Mouse (Mus musculus) cerebellum, adult 11-12 months (tissue): ENCODE measurements around the gene Dnal1.
"Not testable (repeated sequence)": the region's sequence is repeated elsewhere in the genome, so short reads cannot be mapped to it uniquely, and the experiment has no call there.

Experiments
- DNase-seq: peaks from one replicate; pipeline ENCODE4 v3.0.0; 2022

Gene Dnal1

DNA sequence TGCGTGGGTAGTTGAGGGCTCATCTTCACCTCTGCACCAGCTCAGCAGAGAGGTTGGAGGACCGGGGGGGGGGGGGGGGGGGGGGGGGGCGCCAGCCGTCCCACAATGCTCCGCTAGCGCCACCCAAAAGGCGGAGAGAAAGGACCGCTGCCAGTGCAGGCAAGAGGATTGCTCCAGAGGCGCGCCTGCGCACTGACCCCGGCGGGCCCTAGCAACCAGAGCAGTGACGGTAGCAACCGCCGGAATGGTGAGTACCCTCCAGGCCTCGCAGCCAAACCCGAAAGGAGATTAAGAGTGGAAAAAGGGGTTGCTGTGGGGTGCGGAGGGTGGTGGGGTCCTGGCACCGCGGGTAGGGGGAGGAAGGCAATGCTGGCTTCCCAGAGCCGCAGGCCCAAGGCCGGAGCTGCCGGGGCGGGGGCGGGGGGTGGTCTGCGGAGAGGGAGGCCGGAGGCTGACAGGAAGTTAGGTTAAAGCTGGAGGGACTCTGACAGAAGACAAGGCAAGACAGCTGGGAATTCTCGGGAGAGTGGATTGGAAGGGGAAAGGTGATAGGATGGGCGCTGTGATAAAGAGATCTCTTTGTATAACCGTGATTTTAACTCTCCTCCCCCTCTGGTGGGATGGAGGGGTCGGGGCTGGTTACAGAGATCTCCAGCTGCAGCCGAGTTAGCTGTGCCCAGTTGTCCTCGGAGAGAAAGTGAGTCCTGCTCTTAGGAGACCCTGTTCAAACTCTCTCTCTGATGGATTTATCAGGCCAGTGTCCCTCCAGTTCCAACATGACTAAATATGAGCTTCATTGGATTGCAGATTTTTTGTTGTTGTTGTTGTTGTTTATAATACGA is at the start of gene Dnal1:
Gene Dnal1 (plus strand): TSS at position 214 of the 842 bp plus-strand sequence.
- DNase-seq: peak; percentile 87

DNA sequence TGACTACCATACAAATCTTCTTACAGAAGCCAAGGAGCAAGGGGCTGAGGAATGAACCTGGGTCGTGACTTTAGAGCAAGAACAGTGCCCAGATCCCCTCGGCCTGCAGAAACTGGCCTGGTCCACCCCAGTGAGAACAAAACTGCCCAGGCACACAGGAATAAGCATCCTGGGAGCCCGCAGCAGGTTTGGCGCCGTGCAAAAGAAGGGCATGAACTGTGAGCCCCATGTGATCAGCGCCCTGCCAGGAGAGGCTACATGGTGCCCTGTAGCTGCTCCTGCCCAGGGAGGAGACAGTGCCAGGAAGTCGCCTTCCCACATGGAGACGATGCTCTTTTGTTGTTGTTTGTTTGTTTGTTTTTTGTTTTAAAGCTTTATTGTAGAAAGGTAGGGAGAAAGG is 49.5 kb upstream of the Dnal1 start:
- no peak for DNase-seq

DNA sequence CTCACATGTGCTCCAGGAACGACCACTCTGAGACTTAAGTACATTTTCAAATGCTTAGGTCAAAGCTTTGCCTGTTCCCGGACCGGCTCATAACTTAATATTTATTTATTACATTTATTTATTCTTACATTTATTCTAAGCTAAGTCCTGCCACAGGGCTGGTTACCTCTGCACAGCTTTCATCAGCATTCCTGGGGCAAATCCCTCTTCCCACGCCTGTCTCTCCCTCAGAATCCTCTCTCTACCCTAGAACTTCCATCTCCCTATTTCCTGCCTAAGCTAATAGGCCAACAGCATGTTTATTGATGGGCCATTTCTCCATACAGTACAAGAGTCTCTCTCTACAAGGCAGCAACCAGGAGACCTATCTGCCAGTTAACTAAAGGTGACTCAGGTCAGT is 46.4 kb upstream of the Dnal1 start:
- no peak for DNase-seq

DNA sequence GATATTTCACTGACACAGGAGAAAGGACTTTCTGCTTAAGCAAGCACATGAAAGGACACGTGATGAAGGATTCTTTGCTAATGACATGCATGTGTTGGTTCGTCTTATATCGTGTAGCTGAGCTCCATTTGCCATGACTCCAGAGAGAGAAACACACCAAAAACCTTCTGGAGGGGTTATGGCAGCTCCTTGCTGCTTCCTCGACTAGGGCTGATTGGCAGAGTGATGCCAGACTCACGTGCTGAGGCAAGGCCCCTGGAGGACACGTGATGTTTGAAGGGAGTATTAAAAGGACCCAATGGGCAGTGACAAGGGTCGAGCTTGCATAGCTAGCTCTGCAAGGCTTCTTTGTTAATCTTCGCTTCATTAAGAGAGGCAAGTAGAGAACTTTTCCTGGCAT is 45.9 kb upstream of the Dnal1 start:
- DNase-seq: no peak

DNA sequence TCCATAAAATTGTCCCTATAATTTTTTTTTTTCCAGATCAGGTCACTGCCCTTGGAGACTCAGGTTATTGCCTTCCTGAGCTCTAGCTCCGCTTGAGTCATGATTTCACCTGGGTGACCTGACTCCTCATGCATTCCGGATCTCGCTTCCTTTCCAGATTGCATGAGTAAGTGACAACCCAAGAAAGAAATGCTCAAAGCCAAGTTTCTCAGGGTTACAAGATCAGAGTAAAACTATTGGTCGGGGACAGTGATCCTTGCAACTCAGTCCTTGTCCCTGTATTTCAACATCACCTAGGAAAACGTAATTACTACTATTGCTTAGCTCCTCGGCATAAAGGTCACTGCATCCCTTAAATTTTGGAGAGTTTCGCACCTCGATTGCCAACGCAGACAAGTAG is 45.2 kb upstream of the Dnal1 start, which contains the start of gene Acot5:
Gene Acot5 (plus strand): TSS at position 340 of the 400 bp plus-strand sequence.
- no peak for DNase-seq

DNA sequence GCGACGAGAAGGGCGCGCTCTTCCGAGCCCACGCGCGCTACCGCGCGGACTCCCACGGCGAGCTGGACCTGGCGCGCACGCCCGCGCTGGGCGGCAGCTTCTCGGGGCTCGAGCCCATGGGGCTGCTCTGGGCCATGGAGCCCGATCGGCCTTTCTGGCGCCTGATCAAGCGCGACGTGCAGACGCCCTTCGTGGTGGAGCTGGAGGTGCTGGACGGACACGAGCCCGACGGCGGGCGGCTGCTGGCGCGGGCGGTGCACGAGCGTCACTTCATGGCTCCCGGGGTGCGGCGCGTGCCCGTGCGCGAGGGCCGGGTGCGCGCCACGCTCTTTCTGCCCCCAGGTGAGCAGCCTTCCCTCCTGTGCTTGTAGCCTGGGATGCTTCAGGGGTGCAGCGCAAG is 44.6 kb upstream of the Dnal1 start:
- DNase-seq: peak; percentile 43

DNA sequence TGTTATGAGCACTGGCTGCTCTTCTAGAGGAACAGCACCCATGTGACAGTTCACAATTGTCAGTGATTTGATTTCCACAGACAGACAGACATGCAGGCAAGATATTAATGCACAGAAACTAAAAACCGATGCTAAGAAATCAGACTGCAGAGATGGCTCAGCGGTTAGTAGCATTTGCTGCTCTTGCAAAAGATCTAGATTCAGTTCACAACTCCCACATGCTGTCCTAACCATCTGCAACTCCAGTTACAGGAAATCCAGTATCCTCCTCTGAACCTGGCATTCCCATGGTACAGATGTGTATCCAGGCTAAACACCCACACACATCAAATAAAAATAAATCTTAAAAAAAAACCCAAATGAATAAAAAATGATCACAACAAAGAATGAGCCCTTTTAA is 42.5 kb upstream of the Dnal1 start:
- DNase-seq: no peak

DNA sequence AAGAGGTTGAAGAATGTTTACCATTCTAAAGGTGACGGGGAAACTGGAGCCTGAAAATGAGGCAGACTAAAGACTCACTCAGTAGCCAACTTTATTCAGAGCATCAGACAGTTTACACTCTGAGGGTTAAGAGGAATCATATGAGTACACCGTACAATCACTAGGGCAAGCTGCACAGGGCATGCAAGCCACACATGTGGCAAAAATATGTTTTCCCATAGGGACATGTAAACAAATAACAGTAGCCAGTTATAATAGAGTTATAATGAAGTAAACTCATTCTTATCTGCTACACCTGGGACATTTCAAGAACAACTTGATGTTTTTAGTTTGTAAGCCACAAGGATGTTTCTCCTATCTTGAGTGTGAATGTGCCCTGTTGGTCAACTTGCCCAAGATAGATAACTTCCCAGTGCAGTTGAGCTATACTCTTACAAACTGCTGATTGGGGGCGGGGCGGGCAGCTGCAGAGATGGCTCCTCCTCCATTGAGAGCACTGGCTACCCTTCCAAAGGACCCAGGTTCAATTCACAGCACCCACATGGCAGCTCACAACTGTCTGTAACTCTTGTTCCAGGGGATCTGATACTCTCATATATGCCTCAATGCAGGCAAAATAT is 36.7 kb upstream of the Dnal1 start:
- no peak for DNase-seq

DNA sequence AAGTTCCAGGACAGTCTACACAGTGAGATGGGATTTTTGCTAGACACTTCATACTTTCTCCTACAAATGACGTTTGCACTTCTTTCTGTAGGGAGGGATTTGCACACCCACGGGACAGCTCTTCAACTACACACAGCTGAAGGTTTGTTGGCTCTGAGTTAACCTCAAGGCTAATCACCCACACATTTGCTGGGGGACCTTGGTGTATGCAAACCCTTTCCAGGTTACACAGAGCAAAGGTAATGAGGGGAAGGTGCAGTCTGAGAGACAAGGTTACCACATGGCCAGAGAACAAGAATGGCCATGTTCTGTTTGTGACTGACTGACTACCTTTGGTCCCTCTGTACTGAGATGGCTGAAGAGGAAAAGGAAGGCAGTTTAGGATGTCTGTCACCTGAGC is 30.3 kb upstream of the Dnal1 start:
- DNase-seq: no peak

DNA sequence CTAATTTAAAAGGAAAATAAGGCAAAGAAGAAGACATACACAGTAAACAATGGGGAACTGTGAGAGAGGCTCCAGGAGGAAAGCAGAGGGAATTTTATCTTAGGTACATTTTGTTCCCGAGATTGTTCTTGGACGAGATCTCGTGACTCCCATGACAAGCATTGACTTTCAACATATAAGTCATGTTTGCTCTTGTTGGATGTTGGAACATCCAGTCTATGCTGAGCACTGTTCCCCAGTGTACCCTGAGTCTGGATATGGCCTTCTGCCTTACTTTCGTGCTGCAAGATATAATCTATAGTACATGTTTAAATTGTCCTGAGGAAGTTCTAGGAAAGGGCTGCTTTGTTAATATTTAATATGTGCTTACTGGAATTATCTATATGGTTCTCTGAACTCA is 29.6 kb upstream of the Dnal1 start:
- DNase-seq: no peak

DNA sequence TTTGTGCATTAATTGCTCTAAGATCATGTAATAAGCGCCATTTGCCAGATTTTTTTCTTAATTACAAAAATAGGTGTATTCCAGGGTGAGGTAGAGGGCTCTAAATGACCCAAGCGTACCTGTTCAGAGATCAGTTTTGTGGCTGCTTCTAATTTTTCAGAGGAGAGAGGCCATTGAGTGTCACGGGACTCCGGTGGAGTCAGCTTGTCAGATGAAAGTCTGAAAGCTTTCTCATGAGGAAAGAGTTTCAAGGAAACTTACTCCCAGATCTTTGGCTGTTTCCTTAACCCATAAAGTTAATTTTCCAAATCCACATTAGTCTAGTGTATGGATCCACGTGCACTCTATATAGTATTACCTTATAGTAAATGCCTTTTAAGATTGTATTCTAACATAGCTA is 19.5 kb upstream of the Dnal1 start:
- DNase-seq: not testable (repeated sequence)

DNA sequence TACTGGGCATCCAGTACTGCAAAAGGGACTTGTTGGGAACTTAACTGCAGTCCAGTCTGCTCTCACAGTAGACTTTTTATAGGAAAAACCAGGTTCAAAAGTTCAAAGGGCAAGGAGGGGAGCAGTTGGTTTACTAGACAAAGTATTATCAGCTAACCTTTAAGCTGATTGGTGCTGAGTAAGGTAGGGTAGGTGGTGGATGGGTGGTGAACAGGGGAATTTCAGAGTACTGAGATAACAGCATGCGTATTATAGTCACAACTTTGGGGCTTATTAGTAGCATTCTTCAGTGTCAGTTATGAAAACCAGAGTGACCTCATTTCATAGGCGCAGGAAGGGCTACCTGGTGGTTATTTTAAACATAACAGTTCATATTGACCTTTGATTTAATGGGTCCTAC is 14.6 kb upstream of the Dnal1 start:
- DNase-seq: no peak

DNA sequence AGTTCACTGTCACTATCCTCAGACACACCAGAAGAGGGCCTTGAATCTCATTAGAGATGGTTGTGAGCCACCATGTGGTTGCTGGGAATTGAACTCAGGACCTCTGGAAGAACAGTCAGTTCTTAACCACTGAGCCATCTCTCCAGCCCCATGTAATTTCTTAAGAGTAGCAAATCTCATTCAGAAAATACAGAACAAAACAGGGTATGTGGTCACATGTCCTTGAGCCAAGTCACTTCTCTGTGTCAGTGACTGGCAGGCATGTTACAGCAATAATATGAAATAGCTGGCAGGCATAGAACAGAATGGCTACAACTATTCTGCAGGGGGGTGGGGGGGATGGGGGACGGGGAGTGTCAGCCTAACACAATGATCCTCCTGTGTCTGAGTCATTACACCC is 14.1 kb upstream of the Dnal1 start:
- DNase-seq: no peak

DNA sequence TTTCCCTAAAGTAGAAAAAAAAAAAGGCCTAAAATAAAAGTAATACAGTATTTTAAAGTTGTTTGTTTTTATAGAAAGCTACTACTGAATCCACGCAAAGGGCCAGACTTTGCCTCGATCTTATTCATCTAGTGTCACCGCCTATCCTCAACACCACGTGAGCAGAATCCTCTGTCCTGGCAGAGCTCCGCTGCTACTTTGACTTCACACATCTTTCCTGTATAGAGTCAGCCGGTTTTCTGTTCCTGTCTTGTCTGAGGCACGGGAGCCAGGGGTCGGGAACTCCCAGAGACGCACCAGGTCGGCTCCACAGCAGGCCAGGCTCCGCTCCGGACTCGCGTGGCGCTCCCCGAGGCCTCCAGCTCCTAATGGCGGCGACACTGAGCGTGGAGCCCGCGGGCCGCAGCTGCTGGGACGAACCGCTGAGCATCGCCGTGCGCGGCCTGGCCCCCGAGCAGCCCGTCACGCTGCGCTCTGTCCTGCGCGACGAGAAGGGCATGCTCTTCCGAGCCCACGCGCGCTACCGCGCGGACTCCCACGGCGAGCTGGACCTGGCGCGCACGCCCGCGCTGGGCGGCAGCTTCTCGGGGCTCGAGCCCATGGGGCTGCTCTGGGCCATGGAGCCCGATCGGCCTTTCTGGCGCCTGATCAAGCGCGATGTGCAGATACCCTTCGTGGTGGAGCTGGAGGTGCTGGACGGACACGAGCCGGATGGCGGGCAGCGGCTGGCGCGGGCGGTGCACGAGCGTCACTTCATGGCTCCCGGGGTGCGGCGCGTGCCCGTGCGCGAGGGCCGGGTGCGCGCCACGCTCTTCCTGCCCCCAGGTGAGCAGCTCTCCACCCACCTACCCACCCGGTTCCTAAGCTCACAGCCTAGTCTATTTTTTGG is 13.3 kb upstream of the Dnal1 start, which contains the start of gene Acot6:
Gene Acot6 (plus strand): TSS at position 51 of the 889 bp plus-strand sequence.
- DNase-seq: peak; percentile 53

DNA sequence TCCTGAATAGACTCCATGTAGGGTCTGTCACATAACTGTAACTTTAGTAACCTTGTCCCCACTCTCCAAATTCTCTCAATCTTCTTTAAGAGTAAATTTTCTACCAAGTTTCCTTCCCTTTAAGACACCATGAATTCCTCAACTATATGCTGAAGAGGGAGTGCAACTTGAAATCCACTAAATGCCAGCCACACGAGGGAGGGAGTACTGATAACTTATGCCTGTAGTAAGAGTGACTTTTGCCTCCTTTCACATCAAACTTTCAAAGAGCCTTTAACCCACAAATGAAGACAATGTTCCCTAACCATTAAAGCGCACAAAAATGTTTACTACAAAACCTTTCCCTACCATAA is 12.7 kb upstream of the Dnal1 start:
- DNase-seq: no peak

DNA sequence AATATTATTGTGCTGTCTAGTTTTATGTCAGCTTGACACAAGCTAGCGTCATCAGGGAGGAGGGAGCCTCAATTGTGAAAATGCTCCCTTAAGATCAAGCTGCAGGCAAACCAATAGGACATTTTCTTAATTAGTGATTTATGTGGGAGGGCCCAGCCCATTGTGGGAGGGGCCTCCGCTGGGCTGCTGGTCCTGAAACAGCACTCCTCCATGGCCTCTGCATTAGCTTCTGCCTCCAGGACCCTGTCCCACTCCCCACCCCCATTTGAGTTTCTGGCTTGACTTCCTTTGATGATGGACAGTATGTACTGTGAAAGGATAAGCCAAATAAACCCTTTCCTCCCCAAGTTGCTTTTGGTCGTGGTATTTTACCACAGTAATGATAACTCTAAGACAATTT is 7.2 kb upstream of the Dnal1 start:
- DNase-seq: no peak

DNA sequence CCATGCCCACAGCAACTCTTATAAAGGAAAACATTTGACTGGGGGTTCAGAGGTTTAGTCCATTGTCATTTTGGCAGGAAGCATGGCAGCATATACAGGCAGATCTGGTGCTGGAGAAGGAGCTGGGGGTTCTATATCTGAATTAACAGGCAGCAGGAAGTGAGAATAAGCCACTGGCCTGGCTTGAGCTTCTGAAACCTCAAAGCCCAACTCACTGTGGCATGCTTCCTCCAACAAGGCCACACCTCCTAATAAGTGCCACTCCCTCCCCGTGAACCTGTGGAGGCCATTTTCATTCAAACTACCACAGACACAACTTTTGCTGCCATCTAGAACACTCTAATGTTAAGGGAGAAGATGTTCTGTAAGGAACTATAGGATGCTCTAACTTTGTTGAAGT is 6.5 kb upstream of the Dnal1 start:
- no peak for DNase-seq

DNA sequence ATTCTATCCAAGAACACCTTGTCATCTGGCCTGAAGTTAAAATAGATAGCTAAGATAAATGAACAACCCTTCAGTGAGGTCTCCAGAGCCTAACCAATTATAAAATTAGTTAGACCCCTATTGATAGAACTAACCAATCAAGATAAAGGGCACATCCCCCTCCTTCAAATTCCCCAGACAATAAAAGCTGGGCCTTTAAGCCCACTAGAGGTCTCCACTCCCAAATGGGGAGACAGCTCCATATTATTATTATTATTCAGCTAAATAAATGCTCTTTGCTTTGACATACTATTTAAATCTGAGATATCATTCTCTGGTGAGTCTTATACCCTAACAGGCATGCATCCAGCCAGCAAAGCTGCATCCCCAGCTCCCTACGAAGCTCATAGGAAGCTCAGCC is 4.2 kb upstream of the Dnal1 start:
- no peak for DNase-seq

DNA sequence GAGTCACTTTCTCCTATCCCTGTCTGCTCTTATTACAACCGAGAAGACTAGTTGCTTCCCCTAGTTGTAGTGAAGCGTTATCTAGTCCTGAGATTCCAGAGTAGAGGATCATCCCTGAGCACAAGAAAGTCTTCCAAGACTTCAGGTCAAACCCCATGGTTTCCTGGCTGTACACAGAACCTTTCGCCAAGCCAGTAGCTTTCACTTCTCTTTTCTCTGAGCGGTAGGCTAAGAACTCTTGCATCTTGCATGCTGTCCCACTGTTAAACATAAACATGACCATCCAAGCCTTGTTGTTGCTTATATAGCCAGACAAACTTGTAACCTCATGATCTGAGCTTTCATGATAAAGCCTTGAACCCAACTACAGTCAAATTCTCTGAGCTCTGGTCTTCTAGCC is 3.4 kb upstream of the Dnal1 start:
- no peak for DNase-seq

DNA sequence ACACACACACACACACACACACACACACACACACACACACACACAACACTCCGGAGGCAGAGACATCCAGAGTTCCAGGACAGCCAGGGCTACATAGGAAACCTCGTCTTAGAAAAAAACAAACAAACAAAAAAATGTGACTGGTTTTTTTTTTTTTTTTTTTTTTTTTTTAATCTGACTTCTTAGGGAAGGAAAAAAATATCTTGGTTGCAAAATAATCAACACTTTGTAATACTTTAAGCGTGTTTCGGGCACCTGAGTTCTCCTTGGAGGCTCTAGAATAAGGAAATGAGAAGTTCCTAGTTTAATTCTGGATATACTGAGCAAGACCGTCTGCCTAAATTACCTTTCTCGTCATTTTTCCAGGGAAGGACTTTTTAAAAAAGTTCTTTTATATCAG is 490 bp upstream of the Dnal1 start:
- DNase-seq: no peak

DNA sequence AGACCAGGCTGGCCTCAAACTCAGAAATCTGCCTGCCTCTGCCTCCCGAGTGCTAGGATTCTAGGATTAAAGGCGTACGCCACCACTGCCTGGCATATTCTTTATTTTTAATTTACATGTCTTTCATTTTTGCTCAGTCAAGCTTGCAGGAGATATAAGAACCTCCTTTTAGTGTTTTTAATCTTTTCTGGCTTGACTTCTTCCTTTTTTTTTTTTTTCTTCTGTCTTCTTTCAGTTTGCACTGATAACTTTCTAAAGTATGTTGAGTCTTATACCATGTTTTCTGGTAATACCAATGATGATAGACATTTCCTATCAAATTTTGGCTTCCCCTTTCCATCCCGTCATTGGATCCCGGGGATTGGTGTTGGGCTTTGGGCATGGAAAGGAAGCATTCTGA is 5.4 kb downstream of the Dnal1 start:
- DNase-seq: no peak

DNA sequence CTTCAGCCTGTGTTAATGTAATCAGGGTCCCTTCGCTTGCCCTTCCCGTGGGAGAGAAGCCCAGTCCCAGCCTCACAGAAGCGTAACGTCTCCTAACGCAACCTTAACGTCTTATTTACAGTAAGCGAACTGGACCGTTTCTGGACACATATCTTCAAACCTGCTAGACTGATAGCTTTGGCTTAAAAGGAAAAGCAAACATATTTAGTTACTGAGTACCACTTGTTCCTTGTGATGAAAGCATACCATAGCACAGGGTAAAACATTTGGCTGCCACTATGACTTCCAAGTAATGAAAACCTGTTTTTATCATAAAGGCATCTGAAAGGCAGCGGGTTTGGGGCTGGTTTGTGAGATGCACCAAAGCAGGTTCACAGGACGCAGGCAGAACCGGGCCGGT is 11.7 kb downstream of the Dnal1 start:
- DNase-seq: no peak

DNA sequence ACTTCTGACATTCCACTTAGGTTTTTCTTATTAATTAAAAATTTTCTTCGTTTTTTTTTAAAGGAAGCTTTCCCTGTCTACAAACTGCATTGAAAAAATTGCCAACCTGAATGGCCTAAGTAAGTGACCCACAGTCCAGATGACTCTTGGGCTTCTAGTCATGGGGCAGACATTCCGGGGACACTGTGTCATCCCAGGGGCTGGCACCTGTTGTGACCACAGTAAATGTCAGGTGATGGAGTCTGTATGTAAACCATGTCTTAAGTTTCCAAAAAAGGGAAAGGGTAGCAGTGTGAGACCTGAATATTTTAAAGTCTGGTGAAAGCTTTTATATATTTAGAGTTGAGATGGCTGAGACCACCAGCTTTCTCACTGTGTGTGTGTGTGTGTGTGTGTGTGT is 12.7 kb downstream of the Dnal1 start:
- DNase-seq: no peak

DNA sequence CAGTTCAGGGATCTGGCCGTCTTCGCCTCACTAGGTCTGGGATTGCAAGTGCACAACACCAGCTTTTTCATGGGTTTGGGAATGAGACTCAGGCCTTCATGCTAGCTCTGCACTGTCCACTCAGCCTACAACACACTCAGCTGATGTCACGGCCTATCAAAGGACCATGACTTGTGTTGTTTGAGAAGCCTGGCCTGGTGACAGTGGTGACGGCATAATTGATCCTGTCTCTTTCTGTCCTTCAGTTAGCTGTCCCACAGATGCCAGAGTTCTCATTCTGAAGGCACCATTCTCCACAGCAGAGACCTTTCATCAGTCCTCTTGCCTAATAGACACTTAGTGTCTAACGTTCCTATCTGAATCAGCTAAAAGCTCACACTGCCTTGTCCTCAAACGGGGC is 14.4 kb downstream of the Dnal1 start:
- DNase-seq: no peak
